Mouse (Mus musculus) layer of hippocampus, adult 2 months (tissue): ENCODE results near the gene Pgrmc1. TPM values are rescaled to one million over a fixed set of nuclear protein-coding genes. Genes with fewer than 3 reads are reported as not detected.
A peak's percentile ranks its signal among the peaks of the same experiment; 100 is the strongest.
"Not testable (repeated sequence)": the region's sequence is repeated elsewhere in the genome, so short reads cannot be mapped to it uniquely, and the experiment has no call there.

Source experiments
- DNase-seq, 2 experiments: peaks; one replicate each; pipeline ENCODE4 v3.0.0; 2022; ENCODE audit warnings: low spot score in 2 of 2
- H3K27ac ChIP-seq: fragments of 200-600 bp; 2 replicates; pipeline ENCODE4 v1.8.1; 2022
- H3K4me3 ChIP-seq: fragments of 200-600 bp; 2 replicates; pipeline ENCODE4 v1.8.1; 2022; ENCODE audit warnings: mild to moderate bottlenecking
- CTCF ChIP-seq: fragments of 200-600 bp; conservative IDR thresholded peaks from 2 replicates; pipeline ENCODE4 v1.8.1; 2022; ENCODE audit warnings: antibody characterized with exemption, mild to moderate bottlenecking, moderate library complexity
- total RNA-seq, 2 experiments: library from RNA; stranded (reverse); gene quantifications; 2 replicates each; pipeline ENCODE4 v1.2.3; 2021

The Pgrmc1 gene
- total RNA-seq, 2 experiments from 2014 or later, result 275 to 285 TPM

DNA sequence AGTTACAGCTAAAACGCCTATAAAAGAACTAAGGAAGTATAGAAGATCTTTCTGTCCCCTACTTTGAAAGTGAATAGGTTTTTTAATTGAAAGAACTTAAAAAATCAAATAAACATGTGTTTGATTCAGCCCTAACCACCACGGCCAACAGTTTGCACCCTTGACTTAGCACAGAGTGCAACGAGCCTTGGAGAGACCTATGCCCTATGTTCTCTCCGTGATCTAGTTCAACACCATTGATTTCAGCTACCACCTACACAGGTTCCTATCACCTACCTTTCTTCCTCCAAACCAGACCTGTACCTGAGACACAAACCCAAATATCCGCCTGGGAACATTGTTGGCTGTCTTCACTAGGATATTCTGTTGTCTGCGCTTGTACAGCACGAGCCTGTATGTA lies 7.7 kb upstream of the Pgrmc1 start:
- H3K27ac ChIP-seq, result no peak overlapping the region
- TF ChIP-seq CTCF, result no peak
- no peak for DNase-seq
- no peak overlapping the region for H3K4me3 ChIP-seq

DNA sequence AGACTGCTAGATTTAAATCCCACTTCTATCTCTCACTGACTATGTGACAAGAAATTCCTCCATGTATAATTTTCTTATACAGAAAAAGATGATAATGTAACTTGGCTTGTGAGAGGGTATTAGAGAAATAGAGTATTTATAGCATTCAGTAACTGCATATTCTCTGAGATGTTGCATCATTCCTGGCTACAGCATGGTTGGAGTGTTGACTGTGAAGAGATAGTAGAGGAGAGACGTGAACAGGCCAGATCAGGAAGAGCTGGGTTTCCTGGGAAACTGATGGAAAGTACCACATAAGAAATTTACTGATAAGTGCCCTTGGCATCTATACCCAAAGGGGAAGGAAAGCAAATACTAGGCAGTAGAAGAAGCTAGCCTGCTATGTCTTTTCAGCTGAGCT lies 6.9 kb upstream of the Pgrmc1 start:
- H3K4me3 ChIP-seq, result no peak overlapping the region
- no peak for DNase-seq
- no peak for TF ChIP-seq CTCF
- no peak overlapping the region for H3K27ac ChIP-seq

DNA sequence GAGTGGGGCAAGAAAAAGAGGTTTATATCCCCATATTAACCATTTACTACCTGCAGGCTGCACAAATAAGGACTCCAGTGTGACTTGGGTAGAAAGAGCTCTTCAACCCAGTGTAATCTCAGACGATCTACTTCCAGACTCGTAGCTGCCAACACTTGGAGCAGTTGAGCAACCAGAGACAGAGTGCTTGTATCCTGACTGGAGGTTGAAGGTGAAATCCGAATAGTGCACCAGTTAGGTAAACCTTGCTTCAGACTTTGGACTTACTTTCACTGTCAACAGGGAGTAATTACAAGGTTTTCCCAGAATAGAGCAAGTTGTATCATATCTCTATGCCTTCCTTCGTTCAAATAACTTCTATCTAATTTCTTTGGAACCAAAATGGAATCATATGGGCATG lies 6.5 kb upstream of the Pgrmc1 start:
- Histone ChIP-seq H3K4me3 (no peak overlapping the region), H3K27ac (no peak overlapping the region)
- no peak for TF ChIP-seq CTCF
- no peak for DNase-seq

GRCm38 (mm10) chrX:36595247-36595646 lies 2.8 kb upstream of the Pgrmc1 start:
- no peak for DNase-seq
- H3K27ac ChIP-seq, result no peak overlapping the region
- H3K4me3 ChIP-seq, result no peak overlapping the region
- no peak for TF ChIP-seq CTCF

DNA sequence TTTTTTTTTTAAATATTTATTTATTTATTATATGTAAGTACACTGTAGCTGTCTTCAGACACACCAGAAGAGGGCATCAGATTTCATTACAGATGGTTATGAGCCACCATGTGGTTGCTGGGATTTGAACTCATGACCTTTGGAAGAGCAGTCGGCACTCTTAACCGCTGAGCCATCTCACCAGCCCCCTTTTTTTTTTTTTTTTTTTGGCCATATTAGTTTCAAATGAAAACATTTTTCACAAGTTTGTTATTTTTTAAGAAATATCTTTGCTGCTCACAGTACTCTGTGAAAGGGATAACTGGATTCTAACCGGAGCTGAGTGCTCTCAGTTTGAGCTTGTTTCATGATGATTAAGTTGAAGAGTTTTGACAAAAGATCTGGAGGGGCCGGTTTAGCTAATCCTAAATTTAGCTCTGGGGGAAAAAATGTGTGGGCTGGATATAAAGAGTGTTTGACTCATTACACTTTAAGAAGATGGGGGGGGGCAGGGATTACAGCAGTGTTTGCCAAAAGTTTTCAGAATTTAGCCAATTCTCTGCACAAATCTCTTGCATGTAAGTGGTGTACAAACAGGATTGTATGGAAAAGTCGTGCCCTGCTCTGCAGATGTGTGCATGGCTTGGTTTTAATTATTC lies 1.4 kb upstream of the Pgrmc1 start:
- H3K4me3 ChIP-seq, DNase-seq, H3K27ac ChIP-seq: not testable (repeated sequence)

GRCm38 (mm10) chrX:36598390-36598810 lies 394 bp downstream of the Pgrmc1 start:
- TF ChIP-seq CTCF, result no peak
- H3K27ac ChIP-seq, result peak overlapping the region; percentile 91
- DNase-seq, result no peak
- peak overlapping the region; percentile 72 for H3K4me3 ChIP-seq

- H3K4me3 ChIP-seq, result peak overlapping the region; percentile 72
- peak in 1 of 2 experiments; percentile 14 for DNase-seq
- no peak for TF ChIP-seq CTCF
- H3K27ac ChIP-seq, result peak overlapping the region; percentile 91
Measured at GRCm38 (mm10) chrX:36598861-36599344, 897 bp downstream of the Pgrmc1 start.

DNA sequence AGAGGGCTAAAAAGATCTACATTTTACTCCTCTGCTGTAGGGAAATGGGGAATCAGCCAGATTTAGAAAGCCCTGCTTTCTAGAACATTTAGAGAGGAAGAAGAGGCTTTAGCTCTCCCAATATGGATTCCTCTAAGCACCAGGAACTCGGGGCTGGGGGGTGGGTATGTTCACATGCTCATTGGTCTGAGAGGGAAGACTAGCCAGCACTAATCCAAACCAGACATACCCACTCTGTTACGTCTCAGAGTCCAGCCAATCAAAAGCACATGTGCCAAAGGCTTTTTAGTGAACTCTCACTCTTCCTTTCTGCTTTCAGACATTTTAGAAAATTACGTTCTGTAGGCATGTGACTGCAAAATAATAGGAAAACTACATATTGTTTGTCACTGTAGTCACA lies 1.6 kb downstream of the Pgrmc1 start:
- Histone ChIP-seq H3K4me3 (peak overlapping the region; percentile 72), H3K27ac (no peak overlapping the region; the same call in 1 of the 2 replicates)
- no peak for TF ChIP-seq CTCF
- DNase-seq, result no peak

GRCm38 (mm10) chrX:36600066-36600465 lies 2.1 kb downstream of the Pgrmc1 start:
- Histone ChIP-seq H3K27ac (no peak overlapping the region), H3K4me3 (peak overlapping the region; percentile 72; the same call in 1 of the 2 replicates)
- TF ChIP-seq CTCF, result no peak
- DNase-seq, result no peak

DNA sequence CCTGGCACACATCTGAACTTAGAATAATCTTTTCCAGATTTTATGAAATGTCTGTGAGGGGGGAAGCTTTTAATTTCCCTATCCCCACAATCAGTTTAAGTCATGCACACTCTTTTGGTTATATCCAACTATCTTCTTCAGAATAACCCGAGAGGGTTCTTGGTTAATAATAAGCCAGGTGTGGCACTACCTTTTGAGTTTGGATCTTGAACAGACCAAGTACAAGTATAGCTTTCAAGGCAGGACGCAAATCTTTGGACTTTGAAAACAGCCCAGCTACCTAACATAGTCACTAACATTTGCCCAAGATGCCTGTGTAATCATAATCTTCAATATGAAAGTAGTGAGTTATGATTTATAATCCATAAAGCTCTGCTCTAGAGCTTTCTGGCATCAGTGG lies 4.9 kb downstream of the Pgrmc1 start:
- DNase-seq, result no peak
- Histone ChIP-seq H3K27ac (no peak overlapping the region), H3K4me3 (no peak overlapping the region)
- TF ChIP-seq CTCF, result no peak

- Histone ChIP-seq H3K27ac (no peak overlapping the region), H3K4me3 (no peak overlapping the region)
- TF ChIP-seq CTCF, result no peak
- DNase-seq, result no peak
Measured at GRCm38 (mm10) chrX:36604040-36604439, 6.0 kb downstream of the Pgrmc1 start.

GRCm38 (mm10) chrX:36609117-36609516 lies 11.1 kb downstream of the Pgrmc1 start:
- H3K4me3 ChIP-seq, result no peak overlapping the region
- no peak for DNase-seq
- no peak for TF ChIP-seq CTCF
- H3K27ac ChIP-seq, result no peak overlapping the region

GRCm38 (mm10) chrX:36628102-36628501 lies 30.1 kb downstream of the Pgrmc1 start:
- no peak for DNase-seq
- H3K4me3 ChIP-seq, result no peak overlapping the region
- TF ChIP-seq CTCF, result no peak
- no peak overlapping the region for H3K27ac ChIP-seq

GRCm38 (mm10) chrX:36630771-36631170 lies 32.8 kb downstream of the Pgrmc1 start:
- Histone ChIP-seq H3K27ac (no peak overlapping the region), H3K4me3 (no peak overlapping the region)
- TF ChIP-seq CTCF, result peak; percentile 79
- DNase-seq, result no peak
